Mouse (Mus musculus): ENCODE measurements around the gene Inhbe.
"Not testable (repeated sequence)": the region's sequence is repeated elsewhere in the genome, so short reads cannot be mapped to it uniquely, and the experiment has no call there.

Gene Inhbe

DNA sequence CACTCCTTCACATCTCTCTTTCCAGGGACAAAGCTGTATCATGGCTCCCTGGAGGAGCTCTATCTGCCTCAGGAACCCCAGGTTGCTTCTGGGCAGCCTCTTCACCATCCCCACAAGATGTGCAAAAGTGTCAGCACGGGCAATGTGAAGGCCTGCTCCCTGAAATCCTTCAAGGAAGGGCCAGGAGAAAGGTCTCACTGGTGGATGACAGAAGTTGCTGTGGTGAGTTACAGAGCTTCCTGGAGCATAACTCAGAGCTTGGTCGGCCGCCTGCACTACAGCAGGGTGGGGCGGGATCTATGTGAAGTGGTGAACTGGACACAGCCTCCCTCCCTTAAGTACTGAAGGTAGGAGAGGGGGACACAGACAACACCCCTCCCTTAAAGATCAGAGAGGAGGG lies 31.5 kb downstream of the Inhbe start:
- DNase-seq (ENCODE audit: low spot score), result no peak

DNA sequence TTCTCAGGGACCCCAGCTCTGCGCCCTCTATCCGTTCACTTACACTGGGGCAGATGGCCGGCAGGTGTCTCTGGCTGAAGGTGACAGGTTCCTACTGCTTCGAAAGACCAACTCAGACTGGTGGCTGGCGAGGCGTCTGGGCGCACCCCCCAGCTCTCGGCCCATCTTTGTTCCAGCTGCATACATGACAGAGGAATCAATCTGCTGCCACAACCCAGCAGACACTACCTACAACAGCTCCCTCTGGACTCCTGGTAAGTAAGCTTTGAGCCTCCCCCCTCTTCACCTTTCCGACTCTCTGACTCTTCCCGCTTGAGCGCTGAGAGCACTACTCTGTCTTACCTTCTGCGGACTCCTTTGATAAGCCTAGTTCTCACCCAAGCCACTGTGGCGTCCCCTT lies 32.0 kb downstream of the Inhbe start:
- DNase-seq (ENCODE audit: low spot score), result no peak

DNA sequence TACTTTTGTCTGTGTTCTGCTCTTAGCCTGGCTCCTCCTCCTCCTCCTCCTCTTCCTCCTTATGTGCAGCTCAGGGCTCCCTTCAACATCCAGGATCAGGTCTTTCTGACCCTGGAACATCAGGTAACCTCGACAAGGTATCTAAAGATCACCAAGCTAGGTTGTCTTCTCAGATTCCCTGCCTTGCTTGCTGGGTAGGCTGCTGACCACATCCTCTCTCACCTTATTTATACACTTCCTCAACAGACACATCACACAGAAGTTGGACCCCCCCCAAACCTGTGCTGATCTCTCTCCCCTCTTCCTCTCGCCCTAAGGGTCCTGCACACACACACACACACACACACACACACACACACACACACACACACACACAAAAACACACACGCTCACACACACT lies 32.6 kb downstream of the Inhbe start, which contains the start of gene Arhgap9:
Gene Arhgap9, plus strand, starts transcription at position 344 of the 400 bp plus-strand sequence.
- no peak for DNase-seq (ENCODE audit: low spot score)

DNA sequence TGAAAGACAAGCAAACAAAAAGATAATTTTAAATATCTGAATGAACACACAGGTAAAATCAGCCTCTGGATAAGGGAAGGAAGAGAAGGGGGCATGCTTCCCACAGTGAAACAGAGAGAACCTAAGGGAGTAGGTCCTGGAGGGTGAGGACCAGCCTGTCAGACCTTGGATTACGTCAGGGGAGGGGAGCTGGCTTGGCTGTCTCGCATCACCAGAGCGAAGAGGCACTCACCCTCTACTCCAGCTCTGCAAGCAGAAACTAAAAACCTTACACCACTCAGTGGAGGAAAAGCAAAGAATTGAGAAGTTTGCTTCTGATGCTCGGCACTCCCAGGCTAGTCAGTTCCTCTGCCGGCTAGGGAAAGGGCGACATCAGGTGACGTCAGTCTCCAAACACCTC lies 34.2 kb downstream of the Inhbe start:
- no peak for DNase-seq (ENCODE audit: low spot score)

DNA sequence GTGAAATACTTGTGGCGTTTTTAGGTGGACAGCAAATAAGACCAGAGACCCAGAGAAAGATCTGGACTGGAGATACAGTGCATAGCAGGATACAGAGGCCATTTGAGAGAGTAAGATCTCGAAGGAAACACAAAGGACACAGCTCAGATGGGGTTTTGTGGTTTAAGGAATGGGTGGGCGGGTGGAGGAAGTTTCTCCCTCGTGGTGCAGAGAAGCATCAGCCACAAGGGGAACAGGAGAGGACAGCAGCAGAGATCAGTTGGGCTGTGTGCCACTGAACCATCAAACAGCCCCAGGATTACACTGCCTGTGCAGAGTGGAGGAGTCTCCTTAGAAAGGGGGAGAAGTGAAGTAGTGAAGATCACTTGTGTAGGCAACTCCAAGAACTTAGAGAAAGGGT lies 36.2 kb downstream of the Inhbe start:
- no peak for DNase-seq (ENCODE audit: low spot score)

DNA sequence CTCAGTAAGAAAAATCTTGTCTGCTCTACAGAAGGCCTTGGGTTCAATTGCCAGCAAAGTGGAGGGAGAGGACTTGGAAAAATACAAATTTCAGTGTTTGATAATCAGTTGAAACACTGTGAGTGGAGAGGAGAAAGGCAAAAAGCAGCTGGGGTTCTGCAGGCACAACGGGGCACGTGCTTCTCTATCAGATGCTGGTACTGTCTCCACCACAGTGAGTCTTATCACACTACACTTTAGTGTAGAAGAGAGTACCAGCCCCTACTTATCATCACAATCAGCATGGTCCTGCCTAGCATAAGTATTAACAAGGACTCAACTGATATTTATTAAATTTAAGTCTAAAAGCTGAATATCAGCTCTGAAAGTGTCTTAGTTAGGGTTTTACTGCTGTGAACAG lies 36.9 kb downstream of the Inhbe start:
- DNase-seq (ENCODE audit: low spot score), result no peak

DNA sequence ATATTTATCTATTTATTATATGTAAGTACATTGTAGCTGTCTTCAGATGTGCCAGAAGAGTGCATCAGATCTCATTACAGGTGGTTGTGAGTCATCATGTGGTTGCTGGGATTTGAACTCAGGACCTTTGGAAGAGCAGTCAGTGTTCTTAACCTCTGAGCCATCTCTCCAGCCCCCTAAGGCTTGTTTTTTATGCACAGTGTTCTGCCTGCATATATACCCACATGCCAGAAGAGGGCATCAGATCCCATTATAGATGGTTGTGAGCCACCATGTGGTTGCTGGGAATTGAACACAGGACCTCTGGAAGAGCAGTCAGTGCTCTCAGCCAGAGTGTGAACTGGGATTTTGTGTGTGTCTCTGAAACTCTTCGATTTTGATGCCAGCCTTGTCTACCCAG lies 39.3 kb downstream of the Inhbe start:
- not testable (repeated sequence) for DNase-seq (ENCODE audit: low spot score)

DNA sequence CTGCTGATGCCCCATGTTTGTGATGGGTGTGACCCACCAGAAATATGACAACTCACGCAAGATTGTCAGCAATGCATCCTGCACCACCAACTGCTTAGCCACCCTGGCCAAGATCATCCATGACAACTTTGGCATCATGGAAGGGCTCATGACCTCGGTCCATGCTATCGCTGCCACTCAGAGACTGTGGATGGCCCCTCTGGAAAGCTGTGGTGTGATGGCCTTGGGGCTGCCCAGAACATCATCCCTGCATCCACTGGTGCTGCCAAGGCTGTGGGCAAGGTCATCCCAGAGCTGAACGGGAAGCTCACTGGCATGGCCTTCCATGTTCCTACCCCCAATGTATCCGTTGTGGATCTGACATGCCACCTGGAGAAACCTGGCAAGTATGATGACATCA lies 40.7 kb downstream of the Inhbe start:
- DNase-seq (ENCODE audit: low spot score), result not testable (repeated sequence)

DNA sequence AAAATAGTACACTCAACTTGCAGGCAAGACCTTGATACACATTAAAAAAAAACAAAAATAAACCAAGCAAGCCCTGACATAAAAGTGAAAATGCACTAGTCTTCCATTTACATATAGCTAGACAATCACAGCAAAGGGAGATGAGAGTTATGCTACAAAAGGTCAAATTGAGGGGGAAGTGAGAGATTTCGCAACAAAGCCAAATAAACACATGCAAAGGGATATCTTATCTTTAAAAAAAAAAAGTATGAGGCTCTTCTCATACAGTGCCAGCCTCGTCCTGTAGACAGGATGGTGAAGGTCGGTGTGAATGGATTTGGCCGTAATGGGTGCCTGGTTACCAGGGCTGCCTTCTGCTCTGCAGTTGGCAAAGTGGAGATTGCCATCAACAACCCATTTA lies 41.4 kb downstream of the Inhbe start:
- DNase-seq (ENCODE audit: low spot score), result no peak

DNA sequence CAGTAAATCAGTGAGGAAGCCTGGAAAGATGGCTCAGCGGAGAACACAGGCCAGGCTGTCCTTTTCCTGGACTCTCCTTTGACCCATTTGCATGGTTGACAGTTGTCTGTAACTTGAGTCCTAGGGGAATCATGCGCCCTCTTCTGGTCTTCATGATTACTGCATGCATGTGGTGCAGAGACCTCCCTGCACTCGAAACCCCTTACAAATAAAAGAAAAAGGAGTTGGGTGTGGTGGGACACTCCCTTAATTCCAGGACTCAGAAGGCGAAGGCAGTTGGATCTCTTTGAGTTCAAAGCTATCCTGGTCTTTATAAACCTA lies 41.9 kb downstream of the Inhbe start:
- DNase-seq (ENCODE audit: low spot score), result peak; percentile 82

DNA sequence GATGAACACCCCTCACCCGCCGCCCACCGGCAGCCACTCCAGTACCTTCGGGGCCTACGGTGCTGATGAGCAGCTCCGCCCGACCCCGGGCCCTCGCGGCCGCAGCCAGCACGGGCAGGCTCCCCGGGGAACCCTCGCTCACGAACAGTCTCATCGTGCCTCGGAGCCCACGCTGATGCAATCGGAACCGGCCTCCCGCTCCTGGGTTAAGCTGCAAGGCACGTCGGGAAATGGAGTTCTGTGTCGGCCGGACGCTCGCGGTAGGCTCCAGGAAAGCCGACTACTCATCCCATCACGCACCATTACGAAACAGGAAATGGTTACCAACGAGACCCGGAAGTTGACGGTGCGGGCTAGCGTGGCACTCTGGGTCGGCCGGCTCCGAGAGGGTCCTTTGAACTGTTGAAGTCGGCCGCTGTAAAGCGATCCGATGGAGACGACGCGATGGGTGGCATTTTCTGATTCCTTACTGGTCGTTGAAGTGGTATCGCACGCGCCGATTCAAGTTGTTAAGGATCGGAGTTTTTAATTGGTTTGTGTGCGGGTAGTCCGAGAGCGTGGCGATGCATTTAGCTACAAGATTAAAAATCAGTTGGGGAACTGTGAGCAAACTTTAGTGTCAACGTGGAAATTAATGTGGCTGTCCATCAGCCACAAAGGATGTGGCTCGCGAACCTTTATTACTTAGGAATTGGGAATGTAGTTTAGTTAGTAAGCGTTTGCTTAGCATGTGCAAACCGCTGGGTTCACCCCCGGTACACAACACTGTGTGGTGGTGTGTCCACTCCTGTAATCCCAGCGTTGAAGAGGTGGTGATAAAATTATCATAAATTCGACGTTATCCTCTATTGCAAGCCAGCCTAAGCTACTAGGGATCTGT lies 42.5 kb downstream of the Inhbe start, which contains the start of gene Mars:
Gene Mars, minus strand, starts transcription at position 311 of the 880 bp plus-strand sequence.
- peak; percentile 91 for DNase-seq (ENCODE audit: low spot score)

DNA sequence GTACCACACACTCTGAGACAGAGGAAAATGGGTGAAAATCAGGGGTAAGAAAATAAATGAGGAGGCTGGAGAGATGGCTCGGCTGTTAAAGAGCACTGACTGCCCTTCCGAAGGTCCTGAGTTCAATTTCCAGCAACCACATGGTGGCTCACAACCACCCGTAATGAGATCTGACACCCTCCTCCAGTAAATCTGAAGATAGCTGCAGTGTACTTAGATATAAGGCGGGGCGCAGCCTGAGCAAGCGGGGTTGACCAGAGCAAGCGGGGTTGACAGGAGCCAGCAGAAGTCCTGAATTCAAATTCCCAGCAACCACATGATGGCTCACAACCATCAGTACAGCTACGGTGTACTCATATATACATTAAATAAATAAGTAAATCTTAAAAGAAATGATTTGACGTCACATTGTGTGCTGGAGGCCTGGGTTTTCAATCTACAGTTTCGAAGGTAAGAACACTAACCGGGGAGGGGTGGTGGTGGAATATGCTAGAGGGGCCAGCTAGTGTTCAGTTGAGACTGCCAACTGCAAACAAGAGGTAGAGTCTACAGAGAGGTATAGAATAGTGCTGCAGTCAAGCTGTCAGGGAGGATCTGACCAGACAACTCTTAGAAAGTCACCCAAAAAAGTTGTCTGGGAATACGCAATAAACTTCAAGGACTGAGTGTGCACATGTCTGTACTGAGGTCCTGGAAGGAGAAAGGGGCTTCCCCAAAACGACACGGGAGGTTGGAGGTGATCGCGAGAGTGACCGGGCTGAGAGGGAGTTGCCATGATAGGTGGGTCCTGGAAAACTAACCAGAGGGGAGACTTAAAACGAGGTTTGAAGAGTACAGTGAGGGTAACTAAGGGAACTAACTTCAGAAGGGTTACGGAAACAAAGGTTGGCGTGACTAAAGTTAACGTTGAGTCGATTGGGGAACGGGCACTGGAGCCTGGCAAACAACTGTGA lies 43.4 kb downstream of the Inhbe start:
- DNase-seq (ENCODE audit: low spot score), result no peak

DNA sequence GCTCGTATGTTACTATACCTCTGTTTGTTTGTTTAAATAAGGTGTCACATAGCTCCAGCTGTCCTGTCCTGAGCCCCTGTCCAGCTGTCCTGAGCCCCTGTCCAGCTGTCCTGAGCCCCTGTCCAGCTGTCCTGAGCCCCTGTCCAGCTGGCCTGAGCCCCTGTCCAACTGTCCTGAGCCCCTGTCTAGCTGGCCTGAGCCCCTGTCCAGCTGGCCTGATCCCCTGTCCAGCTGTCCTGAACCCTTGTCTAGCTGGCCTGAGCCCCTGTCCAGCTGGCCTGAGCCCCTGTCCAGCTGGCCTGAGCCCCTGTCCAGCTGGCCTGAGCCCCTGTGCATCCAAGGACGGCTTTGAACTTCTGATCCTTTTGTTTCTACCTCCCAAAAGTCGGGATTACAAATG lies 45.0 kb downstream of the Inhbe start:
- not testable (repeated sequence) for DNase-seq (ENCODE audit: low spot score)

DNA sequence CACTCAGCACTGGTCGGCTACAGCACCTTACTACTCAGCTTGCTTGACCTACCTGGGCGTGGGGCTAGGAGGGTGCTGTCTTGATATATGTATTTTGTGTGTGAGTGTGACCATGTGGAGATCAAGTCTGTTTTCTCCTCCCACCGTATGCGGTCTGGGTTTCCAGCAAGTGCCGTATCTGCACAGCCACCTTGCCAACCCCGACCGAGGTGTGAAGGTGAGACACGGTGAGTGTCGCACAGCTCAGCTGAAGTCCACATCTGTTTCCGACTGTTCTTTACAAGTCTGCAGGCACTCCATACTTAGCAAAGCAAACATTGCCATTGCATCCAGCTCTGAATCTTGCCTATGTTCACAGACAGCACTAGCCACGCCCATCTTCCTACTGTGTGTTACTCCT lies 51.1 kb downstream of the Inhbe start:
- no peak for DNase-seq (ENCODE audit: low spot score)

DNA sequence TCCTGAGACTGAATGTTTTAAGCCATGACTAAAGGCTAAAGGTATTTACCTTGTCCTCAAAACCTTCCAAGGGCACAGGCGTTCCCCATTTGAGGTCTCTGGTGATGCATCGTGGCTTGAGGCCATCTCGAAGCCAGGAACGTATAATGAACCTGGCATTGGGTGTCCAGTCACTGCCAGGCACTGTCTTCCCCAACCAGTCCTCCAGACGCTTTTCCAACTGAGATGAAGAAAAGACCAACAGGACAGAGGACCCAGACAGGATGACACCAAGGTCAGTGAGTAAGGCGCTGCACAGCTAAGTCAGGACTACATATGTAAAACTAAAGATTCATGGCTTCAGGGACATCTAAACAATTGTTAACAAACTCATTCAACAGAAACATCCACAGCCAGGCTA lies 53.9 kb downstream of the Inhbe start:
- DNase-seq (ENCODE audit: low spot score), result no peak
